Mouse (Mus musculus) neural tube, embryonic 11.5 days (tissue): ENCODE results near the gene Abi3. TPM values are rescaled to one million over a fixed set of nuclear protein-coding genes. Genes with fewer than 3 reads are reported as not detected.

ENCODE experiments used
- ATAC-seq: fragments of 200-750 bp; cut with Nextera tagmentation; 2 replicates; pipeline ENCODE4 v1.8.0; 2017; ENCODE audit warnings: moderate number of reproducible peaks, mild to moderate bottlenecking, moderate TSS enrichment, moderate library complexity; ENCODE audit not compliant: insufficient read depth, low FRiP score, low TSS enrichment
- DNase-seq: peaks from one replicate; pipeline ENCODE4 v3.0.0-alpha.2; 2015; ENCODE audit warnings: low spot score
- H3K27ac ChIP-seq: fragments of 300-500 bp; sonication (generic); 2 replicates; pipeline ENCODE4 v1.5.1; 2014; ENCODE audit warnings: low read depth, mild to moderate bottlenecking, low read length
- H3K27me3 ChIP-seq: fragments of 300-500 bp; sonication (generic); 2 replicates; pipeline ENCODE4 v1.6.1; 2014; ENCODE audit warnings: mild to moderate bottlenecking, low read length, mixed read lengths; ENCODE audit not compliant: control insufficient read depth, insufficient read depth
- H3K36me3 ChIP-seq: fragments of 300-500 bp; sonication (generic); 2 replicates; pipeline ENCODE4 v1.6.1; 2014; ENCODE audit warnings: mild to moderate bottlenecking, low read length, moderate library complexity, mixed read lengths; ENCODE audit not compliant: control insufficient read depth, insufficient read depth
- H3K4me1 ChIP-seq: fragments of 300-500 bp; sonication (generic); 2 replicates; pipeline ENCODE4 v1.6.1; 2014; ENCODE audit warnings: low read length, mixed read lengths; ENCODE audit not compliant: control insufficient read depth, insufficient read depth
- H3K4me2 ChIP-seq: fragments of 300-500 bp; sonication (generic); 2 replicates; pipeline ENCODE4 v1.6.1; 2014; ENCODE audit warnings: low read depth, mild to moderate bottlenecking, moderate library complexity
- H3K4me3 ChIP-seq: fragments of 300-500 bp; sonication (generic); 2 replicates; pipeline ENCODE4 v1.5.1; 2014; ENCODE audit warnings: low read depth, low read length
- H3K9ac ChIP-seq: fragments of 300-500 bp; sonication (generic); 2 replicates; pipeline ENCODE4 v1.6.1; 2014; ENCODE audit warnings: mild to moderate bottlenecking, low read length
- H3K9me3 ChIP-seq: fragments of 300-500 bp; sonication (generic); 2 replicates; pipeline ENCODE4 v1.6.1; 2016; ENCODE audit warnings: low read length; ENCODE audit not compliant: control insufficient read depth
- WGBS: fragments of 180-500 bp; shearing (Covaris S2); extraction: QIAGEN DNeasy Blood & Tissue Kit; methylation state at CpG from one replicate; pipeline ENCODE4 v1.1.7; 2014; 5-methylcytosine and 5-hydroxymethylcytosine counted together
- polyA plus RNA-seq: library from polyadenylated mRNA; unstranded; fragments of >200 nt; fragmentation: Nextera tagmentation; extraction: Ambion mirVana; gene quantifications from 2 replicates; pipeline ENCODE4 v1.2.1, GENCODE M21; 2014

Abi3 gene
- polyA plus RNA-seq, 1 experiment from 2014 or later, result 1.4 TPM

DNA sequence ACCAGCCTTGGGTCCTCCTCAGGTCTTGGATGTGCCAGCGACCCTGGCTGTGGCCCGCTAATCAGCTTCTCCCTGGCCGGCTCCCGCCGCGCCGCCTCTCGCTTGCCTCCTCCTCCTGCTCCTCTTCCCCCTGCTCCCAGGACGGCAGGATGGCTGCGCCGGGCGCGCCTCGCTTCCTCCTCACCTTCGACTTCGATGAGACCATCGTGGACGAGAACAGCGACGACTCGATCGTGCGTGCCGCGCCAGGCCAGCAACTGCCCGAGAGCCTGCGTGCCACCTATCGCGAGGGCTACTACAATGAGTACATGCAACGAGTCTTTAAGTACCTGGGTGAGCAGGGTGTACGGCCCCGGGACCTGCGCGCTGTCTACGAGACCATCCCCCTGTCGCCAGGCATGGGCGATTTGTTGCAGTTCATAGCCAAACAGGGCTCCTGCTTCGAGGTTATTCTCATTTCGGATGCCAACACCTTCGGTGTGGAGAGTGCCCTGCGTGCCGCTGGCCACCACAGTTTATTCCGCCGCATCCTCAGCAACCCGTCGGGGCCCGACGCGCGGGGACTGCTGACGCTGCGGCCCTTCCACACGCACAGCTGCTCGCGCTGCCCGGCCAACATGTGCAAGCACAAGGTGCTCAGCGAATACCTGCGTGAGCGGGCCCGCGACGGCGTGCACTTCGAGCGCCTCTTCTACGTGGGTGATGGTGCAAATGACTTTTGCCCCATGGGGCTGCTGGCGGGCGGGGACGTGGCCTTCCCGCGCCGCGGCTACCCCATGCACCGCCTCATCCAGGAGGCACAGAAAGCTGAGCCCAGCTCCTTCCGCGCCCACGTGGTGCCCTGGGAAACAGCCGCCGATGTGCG is 11.6 kb downstream of the Abi3 start:
- no peaks in the 10 kb centered on the region for H3K9me3 ChIP-seq
- peaks cover 4% of the 10 kb centered on the region for H3K4me1 ChIP-seq
- ATAC-seq (no peak), DNase-seq (peak; percentile 47)
- 2% methylated on average over 78 of the region's 80 CpGs for WGBS
- H3K4me3 ChIP-seq, result peak overlapping the region; percentile 21; the same call in 1 of the 2 replicates
- H3K4me2 ChIP-seq, result peak overlapping the region; percentile 22; the same call in 1 of the 2 replicates
- no peak overlapping the region for H3K27ac ChIP-seq
- H3K27me3 ChIP-seq, result peaks cover 89% of the 10 kb centered on the region
- no peaks in the 10 kb centered on the region for H3K36me3 ChIP-seq
- H3K9ac ChIP-seq, result no peak overlapping the region; the same call in 1 of the 2 replicates

DNA sequence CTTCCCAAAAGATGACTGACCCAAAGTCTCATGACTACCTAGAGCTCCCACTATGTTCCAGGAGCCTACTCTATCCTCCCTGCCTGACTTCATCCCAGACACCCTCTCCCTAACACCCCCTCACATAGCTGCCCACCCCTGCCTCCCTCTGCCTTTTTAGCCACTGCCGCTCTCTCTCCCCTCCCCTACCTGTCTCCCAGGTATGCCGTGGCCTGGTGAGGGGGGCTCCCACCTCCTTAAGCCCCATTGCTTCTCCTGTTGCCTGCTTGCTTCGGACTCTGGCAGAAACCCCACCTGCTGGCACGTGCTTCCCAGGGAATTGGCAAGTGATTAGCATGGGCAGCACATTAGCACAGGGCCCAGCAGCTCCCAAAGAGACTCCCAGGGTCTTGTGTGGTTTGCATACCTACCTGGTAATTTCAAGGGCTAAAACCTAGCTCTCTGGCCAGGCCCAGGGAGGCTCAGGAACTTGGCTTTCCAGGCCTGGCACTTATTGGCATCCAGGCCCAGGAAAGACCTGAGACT is 12.7 kb downstream of the Abi3 start:
- no peak for ATAC-seq
- peaks cover 88% of the 10 kb centered on the region for H3K27me3 ChIP-seq
- 31% methylated on average over 4 of the region's 4 CpGs for WGBS
- no peak overlapping the region for H3K4me3 ChIP-seq
- no peak overlapping the region for H3K9ac ChIP-seq
- H3K4me1 ChIP-seq, result peaks cover 7% of the 10 kb centered on the region
- no peak overlapping the region for H3K4me2 ChIP-seq
- no peak for DNase-seq
- H3K9me3 ChIP-seq, result no peaks in the 10 kb centered on the region
- H3K36me3 ChIP-seq, result no peaks in the 10 kb centered on the region
- H3K27ac ChIP-seq, result no peak overlapping the region

DNA sequence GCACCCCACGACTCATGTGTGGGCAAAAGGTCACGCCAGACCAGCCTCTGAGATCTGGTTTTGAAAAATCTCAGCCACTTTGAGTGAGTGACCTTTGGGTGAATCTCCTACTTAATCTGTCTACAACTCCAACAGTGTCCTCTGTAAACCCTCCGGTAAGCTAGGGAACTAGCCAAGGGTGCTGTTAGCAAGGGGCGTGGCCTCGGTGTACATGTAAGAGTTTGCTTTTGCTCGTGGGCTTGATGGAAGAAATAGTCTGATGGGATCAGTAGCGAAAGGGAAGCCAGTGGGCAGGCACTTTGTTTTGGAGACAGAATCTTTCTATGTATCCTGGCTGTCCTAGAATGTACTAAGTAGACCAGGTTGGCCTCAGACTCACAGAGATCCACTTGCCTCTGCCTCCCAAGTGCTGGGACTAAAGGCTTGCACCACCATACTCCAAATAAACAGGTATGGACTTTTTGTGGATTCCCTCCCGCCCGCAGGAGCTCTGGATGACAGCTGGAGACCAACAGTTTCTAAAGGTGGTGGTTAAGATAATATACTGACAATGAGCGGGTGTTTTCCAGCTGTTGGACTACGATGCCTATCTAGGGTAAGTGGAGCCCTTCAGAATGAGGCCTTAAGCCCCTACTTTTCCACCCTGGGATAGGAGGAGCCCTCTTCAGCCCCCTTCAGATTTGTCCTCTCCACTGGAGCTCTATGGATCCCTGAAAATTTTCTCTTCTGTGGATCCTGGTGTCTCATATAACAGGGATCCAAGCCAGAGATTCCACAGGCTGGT is 13.9 kb downstream of the Abi3 start:
- no peaks in the 10 kb centered on the region for H3K36me3 ChIP-seq
- H3K4me1 ChIP-seq, result peaks cover 10% of the 10 kb centered on the region
- H3K4me2 ChIP-seq, result no peak overlapping the region
- no peak for DNase-seq
- peaks cover 76% of the 10 kb centered on the region for H3K27me3 ChIP-seq
- H3K9ac ChIP-seq, result no peak overlapping the region
- H3K4me3 ChIP-seq, result no peak overlapping the region
- H3K27ac ChIP-seq, result no peak overlapping the region
- ATAC-seq, result no peak
- no peaks in the 10 kb centered on the region for H3K9me3 ChIP-seq
- WGBS, result 83% methylated on average over 11 of the region's 11 CpGs

DNA sequence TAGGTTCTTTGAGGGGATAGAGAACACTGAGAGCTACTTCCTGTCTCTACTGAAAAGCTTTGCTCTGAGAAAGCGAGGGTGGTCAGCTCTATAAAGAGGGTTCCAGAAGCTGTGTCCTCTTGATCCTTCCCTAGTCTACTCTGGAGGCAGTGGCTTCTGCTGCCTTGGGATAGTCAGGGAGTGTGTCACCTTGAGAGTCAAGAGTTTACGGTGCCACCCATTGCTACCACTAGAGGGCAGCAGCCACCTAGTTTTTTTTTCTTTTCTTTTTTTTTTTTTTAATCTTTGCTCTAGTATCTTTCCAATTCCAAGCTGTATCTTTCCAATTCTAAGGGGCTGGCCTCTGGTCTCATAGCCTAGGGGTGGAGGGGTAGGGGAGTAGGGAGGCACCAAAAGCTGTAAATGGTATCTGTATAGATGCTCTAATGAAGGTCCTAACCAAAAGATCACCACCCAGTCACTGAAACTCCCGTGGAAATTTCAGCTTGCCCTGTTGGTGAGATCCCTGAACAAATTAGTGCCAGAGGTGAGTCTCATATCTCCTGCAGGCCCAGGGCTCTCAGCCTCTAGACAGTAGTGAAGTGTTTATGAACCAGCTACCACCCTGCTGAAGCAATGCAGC is 14.7 kb downstream of the Abi3 start:
- Histone ChIP-seq H3K4me3 (no peak overlapping the region), H3K27ac (no peak overlapping the region), H3K36me3 (no peaks in the 10 kb centered on the region), H3K4me2 (no peak overlapping the region), H3K4me1 (peaks cover 10% of the 10 kb centered on the region), H3K9me3 (no peaks in the 10 kb centered on the region), H3K27me3 (peaks cover 72% of the 10 kb centered on the region), H3K9ac (no peak overlapping the region)
- DNase-seq, result peak; percentile 58
- ATAC-seq, result no peak
- 22% methylated on average over 3 of the region's 3 CpGs for WGBS

DNA sequence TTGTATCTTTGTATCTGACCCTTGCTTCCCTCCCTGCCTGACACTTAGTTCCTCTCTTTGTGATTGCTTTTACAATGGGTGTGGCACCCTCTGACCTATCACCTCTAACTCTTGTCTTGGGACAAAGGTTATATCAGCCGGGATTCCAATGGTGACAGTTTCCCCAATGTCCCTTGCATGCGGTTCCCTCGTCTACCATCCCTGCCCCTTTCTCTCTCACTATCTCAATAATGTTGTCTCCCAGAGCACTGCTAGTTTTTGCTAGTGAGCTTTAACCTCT is 15.2 kb downstream of the Abi3 start:
- 27% methylated on average over 3 of the region's 3 CpGs for WGBS

DNA sequence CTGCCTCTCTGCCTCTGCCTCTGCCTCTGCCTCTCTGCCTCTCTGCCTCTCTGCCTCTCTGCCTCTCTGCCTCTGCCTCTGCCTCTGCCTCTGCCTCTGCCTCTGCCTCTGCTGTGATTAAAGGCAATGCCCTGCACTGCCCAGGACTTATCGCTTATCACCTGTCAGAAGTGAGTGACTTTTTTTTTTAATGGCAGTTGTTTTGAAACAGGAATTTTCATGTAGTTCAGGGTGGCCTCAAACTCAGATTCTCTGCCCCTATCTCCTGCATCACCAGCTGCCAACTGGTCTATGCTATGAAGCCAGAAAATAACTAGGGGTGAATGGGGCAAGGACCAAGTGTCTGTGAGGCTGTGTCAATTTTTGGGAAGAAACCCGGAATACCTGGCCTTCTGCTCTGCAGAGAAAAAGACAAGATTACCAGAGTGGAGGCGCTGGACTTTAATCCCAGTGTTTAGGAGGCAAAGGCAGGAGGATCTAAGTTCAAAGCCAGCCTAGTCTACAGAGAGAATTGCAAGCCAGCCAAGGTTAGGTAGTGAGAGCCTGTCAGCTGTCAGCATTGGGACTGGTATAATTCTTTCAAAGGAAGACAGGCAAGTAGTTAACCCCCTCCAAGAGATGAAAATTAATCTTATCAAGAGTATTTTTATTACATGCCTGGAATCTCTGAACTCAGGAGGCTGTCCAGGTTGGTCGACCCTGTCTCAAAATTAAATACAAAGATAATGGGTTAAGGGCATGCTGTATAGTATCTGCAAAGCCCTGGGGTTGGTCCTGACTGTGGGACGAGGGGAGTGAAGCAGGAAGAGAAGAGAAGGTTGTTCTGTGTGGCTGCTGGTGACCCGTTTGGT is 15.7 kb downstream of the Abi3 start:
- Histone ChIP-seq H3K9ac (no peak overlapping the region), H3K9me3 (no peaks in the 10 kb centered on the region), H3K27me3 (peaks cover 62% of the 10 kb centered on the region), H3K4me3 (no peak overlapping the region), H3K4me1 (peaks cover 10% of the 10 kb centered on the region), H3K4me2 (no peak overlapping the region), H3K27ac (no peak overlapping the region), H3K36me3 (no peaks in the 10 kb centered on the region)
- ATAC-seq (no peak), DNase-seq (no peak)
- 63% methylated on average over 6 of the region's 6 CpGs for WGBS

More for the DNA sequence above, 15.2 kb downstream of the Abi3 start:
- Histone ChIP-seq H3K9me3 (no peaks in the 10 kb centered on the region), H3K27me3 (peaks cover 68% of the 10 kb centered on the region), H3K9ac (no peak overlapping the region), H3K4me1 (peaks cover 10% of the 10 kb centered on the region), H3K36me3 (no peaks in the 10 kb centered on the region), H3K4me3 (no peak overlapping the region), H3K27ac (no peak overlapping the region), H3K4me2 (no peak overlapping the region)
- ATAC-seq, result no peak
- no peak for DNase-seq

DNA sequence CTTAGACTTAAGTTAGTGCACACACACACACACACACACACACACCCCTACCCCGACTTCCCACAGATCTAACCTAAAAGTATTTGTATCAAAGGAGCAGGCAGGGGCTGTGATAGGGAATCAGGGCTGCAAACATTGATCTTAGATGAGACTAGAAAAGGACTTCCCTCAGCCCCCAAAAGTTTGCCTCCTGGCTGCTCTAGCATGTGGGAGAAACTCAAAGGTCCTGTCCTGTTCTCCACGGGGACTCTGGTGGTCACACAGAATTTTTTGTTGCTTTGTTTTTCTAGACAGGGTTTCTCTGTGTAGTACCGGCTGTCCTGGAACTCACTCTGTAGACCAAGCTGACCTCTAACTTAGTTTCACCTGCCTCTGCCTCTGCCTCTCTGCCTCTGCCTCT is 16.7 kb downstream of the Abi3 start:
- 59% methylated on average over 3 of the region's 3 CpGs for WGBS
- DNase-seq, result no peak
- H3K4me3 ChIP-seq, result no peak overlapping the region
- H3K4me2 ChIP-seq, result no peak overlapping the region
- H3K9me3 ChIP-seq, result no peaks in the 10 kb centered on the region
- peaks cover 53% of the 10 kb centered on the region for H3K27me3 ChIP-seq
- peaks cover 6% of the 10 kb centered on the region; the same call in 1 of the 2 replicates for H3K4me1 ChIP-seq
- no peak overlapping the region for H3K9ac ChIP-seq
- ATAC-seq, result no peak
- no peaks in the 10 kb centered on the region for H3K36me3 ChIP-seq
- no peak overlapping the region for H3K27ac ChIP-seq

DNA sequence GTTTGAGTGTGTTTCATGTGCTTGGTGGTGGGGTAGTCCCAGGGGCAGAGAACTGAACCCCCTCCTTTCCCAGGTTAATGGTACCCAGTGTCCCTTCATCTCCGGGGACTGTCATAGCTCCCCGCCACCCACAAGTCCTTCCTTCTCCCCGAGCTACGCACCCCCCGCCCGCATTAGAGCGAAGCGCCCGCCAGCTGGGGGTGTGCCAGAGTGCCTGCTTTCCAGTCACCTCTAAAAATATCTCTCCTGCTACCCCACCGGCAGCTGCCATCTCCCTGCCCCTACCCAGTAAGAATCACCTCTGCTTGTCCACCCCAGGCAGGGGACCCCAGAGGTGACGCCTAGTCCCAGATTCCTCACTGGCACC is 17.4 kb downstream of the Abi3 start:
- Histone ChIP-seq H3K4me3 (peak overlapping the region; percentile 60), H3K4me1 (peaks cover 6% of the 10 kb centered on the region; the same call in 1 of the 2 replicates), H3K9me3 (no peaks in the 10 kb centered on the region), H3K27ac (no peak overlapping the region), H3K9ac (peak overlapping the region; percentile 62), H3K4me2 (peak overlapping the region; percentile 97), H3K27me3 (peaks cover 45% of the 10 kb centered on the region), H3K36me3 (no peaks in the 10 kb centered on the region)
- ATAC-seq (no peak), DNase-seq (no peak)
- WGBS, result 2% methylated on average over 11 of the region's 11 CpGs
